Mouse (Mus musculus) midbrain, embryonic 16.5 days (tissue): Measurements from ENCODE around the gene Man1c1. TPM values are rescaled to one million over a fixed set of nuclear protein-coding genes. Genes with fewer than 3 reads are reported as not detected.

Experiments
- ATAC-seq: fragments of 200-750 bp; cut with Nextera tagmentation; 2 replicates; pipeline ENCODE4 v1.8.0; 2017; ENCODE audit warnings: moderate TSS enrichment
- H3K27ac ChIP-seq: fragments of 300-500 bp; sonication (generic); 2 replicates; pipeline ENCODE4 v1.5.1; 2014; ENCODE audit warnings: mild to moderate bottlenecking, low read length, mixed read lengths
- H3K27me3 ChIP-seq: fragments of 300-500 bp; sonication (generic); 2 replicates; pipeline ENCODE4 v1.6.1; 2014; ENCODE audit warnings: low read depth, low read length, mixed read lengths; ENCODE audit not compliant: control insufficient read depth, insufficient read depth
- H3K36me3 ChIP-seq: fragments of 300-500 bp; sonication (generic); 2 replicates; pipeline ENCODE4 v1.6.1; 2014; ENCODE audit warnings: mild to moderate bottlenecking, low read length, moderate library complexity, mixed read lengths; ENCODE audit not compliant: control insufficient read depth, insufficient read depth
- H3K4me1 ChIP-seq: fragments of 300-500 bp; sonication (generic); 2 replicates; pipeline ENCODE4 v1.6.1; 2014; ENCODE audit warnings: mild to moderate bottlenecking, low read length, mixed read lengths; ENCODE audit not compliant: control insufficient read depth, insufficient read depth
- H3K4me2 ChIP-seq: fragments of 300-500 bp; sonication (generic); 2 replicates; pipeline ENCODE4 v1.6.1; 2014; ENCODE audit warnings: mild to moderate bottlenecking, low read length, mixed read lengths
- H3K4me3 ChIP-seq: fragments of 300-500 bp; sonication (generic); 2 replicates; pipeline ENCODE4 v1.5.1; 2014; ENCODE audit warnings: low read depth, mild to moderate bottlenecking, low read length, moderate library complexity, mixed read lengths
- H3K9ac ChIP-seq: fragments of 300-500 bp; sonication (generic); 2 replicates; pipeline ENCODE4 v1.6.1; 2014; ENCODE audit warnings: low read depth, low read length, mixed read lengths
- H3K9me3 ChIP-seq: fragments of 300-500 bp; sonication (generic); replicated peaks from 2 replicates; pipeline ENCODE4 v1.6.1; 2014; ENCODE audit warnings: mild to moderate bottlenecking, low read length, mixed read lengths; ENCODE audit not compliant: control insufficient read depth, poor library complexity, severe bottlenecking
- WGBS: fragments of 180-500 bp; shearing (Covaris S2); extraction: QIAGEN DNeasy Blood & Tissue Kit; methylation state at CpG from one replicate; pipeline ENCODE4 v1.1.7; 2014; 5-methylcytosine and 5-hydroxymethylcytosine counted together
- polyA plus RNA-seq: library from polyadenylated mRNA; unstranded; fragments of >200 nt; fragmentation: Nextera tagmentation; extraction: Ambion mirVana; gene quantifications from 2 replicates; pipeline ENCODE4 v1.2.1, GENCODE M21; 2015

Gene Man1c1
- polyA plus RNA-seq, 1 experiment from 2014 or later = 2.9 TPM

DNA sequence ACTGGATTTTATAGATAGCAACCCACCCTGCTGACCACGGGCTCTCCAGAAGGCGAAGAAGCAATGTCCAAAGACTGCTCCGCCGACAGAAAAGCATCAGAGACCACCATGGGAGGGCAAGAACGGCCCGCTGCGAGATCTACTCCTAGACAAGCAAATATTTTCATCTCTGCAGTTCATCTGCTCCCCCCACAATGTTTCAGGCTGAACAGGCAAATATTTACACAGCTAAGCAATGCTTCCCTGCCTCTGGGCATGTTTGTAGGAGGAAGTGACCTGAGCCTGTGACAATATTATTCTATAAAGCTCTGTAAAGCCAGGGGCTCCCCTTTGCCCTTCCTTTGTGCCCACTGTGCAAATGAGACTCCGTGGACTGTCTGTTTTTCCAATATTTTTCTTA lies 20.2 kb downstream of the Man1c1 start:
- Histone ChIP-seq H3K27me3 (no peaks in the 10 kb centered on the region), H3K4me2 (no peak overlapping the region), H3K27ac (no peak overlapping the region), H3K4me1 (0 out of 2 replicates have a peak, but pooled peaks cover 4% of the 10 kb centered on the region), H3K9ac (no peak overlapping the region), H3K36me3 (no peaks in the 10 kb centered on the region), H3K4me3 (no peak overlapping the region), H3K9me3 (no peaks in the 10 kb centered on the region)
- no peak for ATAC-seq
- 80% methylated on average over 8 of the region's 8 CpGs for WGBS

DNA sequence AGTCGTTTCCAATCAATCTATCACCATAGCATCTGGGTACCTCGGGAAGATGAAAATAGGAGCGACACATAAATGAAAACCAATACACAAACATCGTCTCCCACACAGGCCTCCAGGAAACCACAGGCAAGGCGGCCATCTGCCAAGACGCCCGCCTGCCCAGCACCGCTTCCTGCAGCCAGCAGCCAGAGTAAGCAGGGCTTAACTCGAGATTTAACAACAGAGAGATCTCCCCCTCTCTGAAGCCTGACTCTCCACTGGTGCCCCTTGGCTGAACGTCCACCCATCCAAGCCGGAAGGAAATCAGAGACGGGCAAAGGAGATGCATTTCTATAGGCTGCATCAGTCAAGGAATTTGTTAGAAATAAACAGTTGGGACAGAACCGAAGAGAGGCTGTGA lies 21.1 kb downstream of the Man1c1 start:
- no peak overlapping the region for H3K4me3 ChIP-seq
- H3K27me3 ChIP-seq = no peaks in the 10 kb centered on the region
- 0 out of 2 replicates have a peak overlapping the region, but pooled peaks have one; percentile 3 for H3K27ac ChIP-seq
- peaks cover 10% of the 10 kb centered on the region for H3K4me1 ChIP-seq
- no peak overlapping the region for H3K4me2 ChIP-seq
- H3K36me3 ChIP-seq = no peaks in the 10 kb centered on the region
- no peak overlapping the region for H3K9ac ChIP-seq
- H3K9me3 ChIP-seq = no peaks in the 10 kb centered on the region
- no peak for ATAC-seq
- WGBS = 61% methylated on average over 13 of the region's 13 CpGs

DNA sequence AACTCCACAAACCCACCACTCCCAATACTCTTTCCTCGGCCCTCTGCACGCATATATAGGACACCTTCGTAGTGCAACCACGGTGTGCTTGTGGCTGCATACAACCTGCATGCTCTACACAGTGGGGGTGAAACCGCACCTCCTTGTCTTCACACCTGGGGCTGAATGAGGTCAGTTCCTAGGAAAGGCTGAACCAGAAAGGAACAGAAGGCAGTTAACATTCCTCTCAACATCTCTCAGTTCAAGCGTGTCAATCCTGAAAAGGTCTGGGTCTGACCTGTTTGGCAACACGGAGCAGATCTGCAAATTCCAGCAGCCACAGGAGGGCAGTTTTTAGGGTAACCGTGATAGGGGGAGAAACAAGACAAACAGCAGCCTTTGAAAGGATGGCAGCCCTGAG lies 21.7 kb downstream of the Man1c1 start:
- ATAC-seq = no peak
- WGBS = 78% methylated on average over 8 of the region's 8 CpGs
- no peak overlapping the region for H3K4me3 ChIP-seq
- 0 out of 2 replicates have a peak overlapping the region, but pooled peaks have one; percentile 9 for H3K27ac ChIP-seq
- no peaks in the 10 kb centered on the region for H3K27me3 ChIP-seq
- no peak overlapping the region for H3K4me2 ChIP-seq
- no peaks in the 10 kb centered on the region for H3K36me3 ChIP-seq
- no peak overlapping the region for H3K9ac ChIP-seq
- H3K4me1 ChIP-seq = peaks cover 16% of the 10 kb centered on the region
- no peaks in the 10 kb centered on the region for H3K9me3 ChIP-seq

DNA sequence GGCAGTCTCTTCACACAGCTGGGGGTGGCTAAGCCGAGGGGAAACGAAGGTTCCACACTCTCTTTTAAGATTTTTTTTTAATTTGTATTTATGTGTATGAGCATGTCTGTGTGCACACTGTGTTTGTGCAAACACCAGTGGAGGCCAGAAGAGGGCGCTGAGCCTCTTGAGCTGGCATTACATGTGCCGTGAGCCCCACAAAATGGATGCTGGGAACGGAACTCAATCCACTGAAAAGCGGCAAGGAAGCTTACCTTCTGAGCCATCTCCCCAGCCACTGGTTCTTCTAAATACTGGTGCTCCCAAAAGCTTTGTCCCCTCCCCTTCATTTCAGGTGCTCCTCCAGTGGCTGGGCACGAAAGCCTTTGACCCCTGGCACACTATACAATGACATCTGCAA lies 22.3 kb downstream of the Man1c1 start:
- no peak for ATAC-seq
- no peak overlapping the region for H3K9ac ChIP-seq
- H3K27me3 ChIP-seq = no peaks in the 10 kb centered on the region
- H3K4me2 ChIP-seq = no peak overlapping the region
- H3K36me3 ChIP-seq = no peaks in the 10 kb centered on the region
- H3K9me3 ChIP-seq = no peaks in the 10 kb centered on the region
- H3K27ac ChIP-seq = no peak overlapping the region
- WGBS = 85% methylated on average over 7 of the region's 7 CpGs
- no peak overlapping the region for H3K4me3 ChIP-seq
- H3K4me1 ChIP-seq = peaks cover 18% of the 10 kb centered on the region

DNA sequence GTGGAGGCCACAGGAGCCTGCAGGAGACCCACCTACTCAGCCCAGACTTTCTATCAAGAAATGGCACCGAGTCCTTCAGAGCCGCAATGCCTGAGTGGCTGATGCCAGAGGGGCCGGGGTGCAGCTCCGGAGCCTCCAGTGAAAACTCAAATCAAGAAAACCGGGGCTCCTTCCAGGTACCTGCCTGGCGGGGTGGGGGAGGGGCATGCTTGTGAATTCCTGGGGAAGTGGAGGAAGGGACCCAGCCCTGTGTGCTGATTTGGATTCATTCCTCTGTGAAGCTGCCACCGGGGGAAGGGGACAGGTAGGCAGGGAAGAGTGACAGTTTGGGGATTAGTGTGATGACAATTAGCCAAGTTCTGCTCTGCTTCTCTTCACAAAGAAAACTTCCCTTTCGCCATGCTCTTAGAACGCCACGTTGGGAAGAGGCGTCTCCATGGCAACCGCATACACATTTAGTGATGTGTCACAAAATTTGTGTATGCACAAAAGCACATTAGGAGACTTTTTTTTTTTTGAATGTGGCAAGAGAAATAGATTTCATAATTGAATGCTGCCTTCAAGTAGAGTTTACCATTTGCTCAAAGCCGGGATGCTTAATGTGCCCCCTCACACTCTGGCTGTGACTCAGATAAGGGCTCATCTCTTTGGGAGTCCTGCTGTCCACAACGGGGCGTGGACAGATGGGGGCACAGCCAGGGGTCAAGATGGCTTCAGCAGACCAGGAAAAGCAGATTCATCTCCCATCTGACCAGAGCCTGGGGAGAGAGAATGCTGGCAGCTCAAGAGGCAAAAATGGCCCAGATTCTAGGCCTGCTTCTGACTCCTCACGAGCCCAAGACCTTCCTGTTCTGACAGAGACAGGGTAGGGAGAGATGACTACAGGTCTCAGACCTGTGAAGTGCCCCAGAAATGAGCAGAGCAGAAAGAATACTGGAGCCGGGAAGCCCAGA lies 26.3 kb downstream of the Man1c1 start:
- Histone ChIP-seq H3K9ac (no peak overlapping the region), H3K4me1 (peaks cover 23% of the 10 kb centered on the region), H3K9me3 (no peaks in the 10 kb centered on the region), H3K27ac (peak overlapping the region; percentile 38; the same call in 1 of the 2 replicates), H3K36me3 (no peaks in the 10 kb centered on the region), H3K4me3 (no peak overlapping the region), H3K4me2 (peak overlapping the region; percentile 9; the same call in 1 of the 2 replicates), H3K27me3 (no peaks in the 10 kb centered on the region)
- ATAC-seq = no peak
- WGBS = 28% methylated on average over 17 of the region's 17 CpGs

DNA sequence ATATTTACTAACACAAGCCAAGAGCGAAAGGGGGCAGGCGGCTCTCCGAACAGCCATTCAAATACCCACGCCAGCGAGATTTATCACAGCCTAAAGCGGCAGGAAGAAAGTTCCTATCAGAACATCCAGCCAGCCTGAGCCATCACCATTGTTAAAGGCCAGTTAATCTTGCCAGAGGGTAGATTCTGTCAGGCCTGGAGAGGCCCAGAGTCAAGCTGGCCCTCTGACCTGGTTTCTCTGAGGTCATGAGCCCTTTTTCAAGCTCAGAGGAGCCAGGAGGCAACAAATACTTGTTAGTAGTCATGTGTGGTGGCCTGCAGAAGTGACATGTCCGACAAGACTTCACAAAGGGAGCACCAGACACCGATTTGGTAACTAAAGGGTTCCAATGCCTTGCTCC lies 28.3 kb downstream of the Man1c1 start:
- H3K4me3 ChIP-seq = no peak overlapping the region
- no peak overlapping the region for H3K27ac ChIP-seq
- WGBS = 28% methylated on average over 8 of the region's 8 CpGs
- no peak overlapping the region for H3K4me2 ChIP-seq
- no peaks in the 10 kb centered on the region for H3K36me3 ChIP-seq
- ATAC-seq = no peak
- peaks cover 23% of the 10 kb centered on the region for H3K4me1 ChIP-seq
- no peak overlapping the region for H3K9ac ChIP-seq
- H3K27me3 ChIP-seq = no peaks in the 10 kb centered on the region
- no peaks in the 10 kb centered on the region for H3K9me3 ChIP-seq

DNA sequence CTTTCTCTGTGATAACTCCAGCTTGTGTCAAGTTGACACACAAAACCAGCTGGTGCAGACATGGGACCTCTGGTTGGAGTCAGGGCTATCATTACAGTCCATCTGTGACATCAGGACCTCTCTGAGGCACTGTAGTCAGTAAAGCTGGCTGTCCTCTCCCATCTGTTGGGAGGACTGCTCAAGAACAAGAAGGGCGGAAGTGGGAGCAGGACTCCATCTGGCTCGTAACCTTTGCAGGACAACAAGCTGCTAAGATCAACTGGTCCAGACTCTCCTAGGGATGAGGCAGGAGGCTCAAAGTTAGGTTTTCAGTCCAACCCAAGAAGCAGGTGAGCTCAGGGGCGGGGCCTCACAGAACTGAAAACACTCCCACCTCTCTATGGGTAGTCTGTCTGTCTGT lies 29.1 kb downstream of the Man1c1 start:
- H3K9ac ChIP-seq = no peak overlapping the region
- no peak overlapping the region for H3K4me2 ChIP-seq
- H3K36me3 ChIP-seq = no peaks in the 10 kb centered on the region
- no peak overlapping the region for H3K4me3 ChIP-seq
- peaks cover 25% of the 10 kb centered on the region for H3K4me1 ChIP-seq
- no peaks in the 10 kb centered on the region for H3K9me3 ChIP-seq
- ATAC-seq = no peak
- H3K27ac ChIP-seq = no peak overlapping the region
- H3K27me3 ChIP-seq = no peaks in the 10 kb centered on the region
- WGBS = 98% methylated on average over 3 of the region's 3 CpGs

DNA sequence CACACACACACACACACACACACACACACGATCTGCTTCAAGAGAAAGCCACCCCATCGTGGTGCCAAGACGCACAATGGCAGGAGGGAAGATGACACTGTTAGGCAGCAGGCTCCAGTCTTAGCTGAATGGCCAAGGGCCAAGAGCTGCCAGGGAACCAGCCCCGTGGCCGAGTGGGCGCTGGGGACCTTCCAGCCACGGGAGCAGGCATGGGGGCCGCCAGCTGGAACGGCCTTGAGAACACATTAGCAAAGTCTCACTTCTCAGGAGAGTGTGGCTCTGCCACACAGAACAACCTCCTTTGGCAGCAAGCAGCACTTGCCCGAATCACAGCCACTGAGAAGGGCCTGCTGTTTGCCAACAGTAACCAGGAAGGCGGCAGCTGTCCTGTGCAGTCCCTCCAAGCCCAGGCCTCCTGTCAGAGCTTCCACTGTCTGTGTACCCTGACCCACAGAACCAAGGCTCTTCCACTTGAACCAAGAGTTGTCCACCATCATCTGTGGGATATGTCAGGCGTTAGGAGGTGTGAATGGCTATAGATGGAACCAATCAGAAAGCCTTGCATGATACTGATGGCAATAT lies 30.1 kb downstream of the Man1c1 start:
- Histone ChIP-seq H3K4me1 (peaks cover 27% of the 10 kb centered on the region), H3K27me3 (no peaks in the 10 kb centered on the region), H3K36me3 (no peaks in the 10 kb centered on the region), H3K27ac (no peak overlapping the region), H3K4me3 (no peak overlapping the region), H3K9me3 (no peaks in the 10 kb centered on the region), H3K4me2 (no peak overlapping the region), H3K9ac (no peak overlapping the region)
- 85% methylated on average over 12 of the region's 12 CpGs for whole genome bisulfite sequencing
- 0 out of 2 replicates have a peak, but pooled peaks have one; percentile 23 for ATAC-seq

DNA sequence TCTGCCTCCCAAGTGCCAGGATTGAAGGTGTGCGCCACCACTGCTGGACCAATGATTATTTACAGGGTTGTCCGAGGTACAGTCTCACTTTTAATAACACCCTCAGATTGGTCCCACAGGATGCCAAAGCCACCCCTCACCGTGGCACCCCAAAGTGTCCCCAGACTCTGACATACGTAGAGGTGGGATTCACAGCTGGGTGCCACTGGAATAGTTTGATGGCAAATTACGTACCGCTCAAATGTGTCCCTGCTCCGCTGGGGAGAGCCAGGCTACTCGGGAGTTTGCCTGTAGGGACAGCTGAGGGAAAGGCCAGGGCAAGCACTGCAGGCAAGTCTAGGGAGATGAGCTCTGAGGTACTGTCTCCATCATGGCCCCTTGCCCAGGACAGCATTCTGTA lies 30.9 kb downstream of the Man1c1 start:
- H3K4me3 ChIP-seq = no peak overlapping the region
- H3K36me3 ChIP-seq = no peaks in the 10 kb centered on the region
- no peaks in the 10 kb centered on the region for H3K27me3 ChIP-seq
- no peak for ATAC-seq
- H3K4me2 ChIP-seq = no peak overlapping the region
- no peak overlapping the region for H3K9ac ChIP-seq
- peaks cover 22% of the 10 kb centered on the region for H3K4me1 ChIP-seq
- H3K27ac ChIP-seq = no peak overlapping the region
- 95% methylated on average over 8 of the region's 8 CpGs for WGBS
- no peaks in the 10 kb centered on the region for H3K9me3 ChIP-seq
